Mouse (Mus musculus) adrenal gland, postnatal 25 days (tissue): ENCODE data around the gene Cask. TPM values are rescaled to one million over a fixed set of nuclear protein-coding genes. Genes with fewer than 3 reads are reported as not detected.

Experiments
- DNase-seq: peaks from one replicate; pipeline ENCODE4 v3.0.0; 2021; ENCODE audit warnings: mixed read lengths
- total RNA-seq: library from RNA; stranded (reverse); gene quantifications from 2 replicates; pipeline ENCODE4 v1.2.3, GENCODE M21; 2021

The Cask gene
- total RNA-seq, 1 experiment from 2014 or later: 40.0 TPM

GRCm38 (mm10) chrX:13518019-13518418 is 333.1 kb downstream of the Cask start:
- DNase-seq: no peak

DNA sequence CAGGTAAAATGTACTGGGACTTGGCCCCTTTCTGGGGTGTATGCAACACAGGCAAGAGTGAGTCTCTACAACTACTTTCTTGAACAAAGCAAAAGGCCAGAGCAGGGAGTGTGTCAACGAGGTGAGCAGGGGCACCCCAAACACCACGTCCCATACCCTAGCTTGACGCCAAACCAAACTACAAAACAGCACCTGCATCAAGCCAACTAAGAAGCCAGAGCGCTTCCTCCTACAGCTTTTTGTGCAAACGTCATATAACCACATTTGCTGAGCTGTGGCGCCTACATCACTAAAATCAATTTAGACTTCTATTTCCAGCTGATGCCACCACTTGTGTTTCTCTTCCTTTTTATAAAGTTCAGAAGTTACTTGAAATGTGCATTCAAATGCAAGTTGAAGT is 334.7 kb downstream of the Cask start:
- no peak for DNase-seq

GRCm38 (mm10) chrX:13513864-13514263 is 337.3 kb downstream of the Cask start:
- DNase-seq: no peak

DNA sequence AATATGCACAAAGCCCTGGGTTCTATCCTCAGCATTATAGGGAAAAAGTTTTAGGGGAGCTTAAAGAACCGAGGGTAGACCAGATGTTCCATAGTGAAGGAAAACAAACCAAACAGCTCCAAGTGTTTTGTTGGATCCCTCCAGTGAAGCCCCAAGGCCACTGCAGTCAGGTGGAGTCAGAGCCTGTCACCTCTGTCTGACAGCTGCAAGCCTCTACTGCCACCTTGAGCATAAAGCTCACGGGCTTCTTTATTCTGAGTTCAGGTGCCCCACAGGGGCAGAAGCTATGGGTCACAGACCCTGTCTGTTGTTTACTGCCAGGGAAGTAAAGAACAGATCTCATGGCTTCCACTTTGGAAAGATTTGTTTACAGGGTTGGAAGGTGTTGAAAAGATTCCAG is 338.0 kb downstream of the Cask start:
- no peak for DNase-seq

DNA sequence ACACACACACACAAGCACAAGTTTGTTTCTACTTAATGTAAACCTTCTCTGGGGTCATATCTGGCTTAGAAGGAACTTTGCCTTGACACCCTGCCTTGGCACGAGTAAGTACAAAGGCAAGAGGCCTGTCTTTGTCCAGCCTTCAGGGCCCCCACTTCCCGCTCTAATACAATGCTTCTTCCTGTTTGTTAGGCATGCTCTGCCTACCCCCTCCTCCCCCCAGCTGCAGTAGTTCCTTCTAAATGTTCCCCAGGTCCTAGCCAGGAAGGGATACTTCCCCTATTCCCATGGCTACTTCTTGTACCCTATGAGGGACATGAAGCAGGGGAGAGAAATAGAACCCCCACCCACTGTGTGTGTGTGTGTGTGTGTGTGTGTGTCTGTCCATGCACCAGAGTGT is 344.8 kb downstream of the Cask start:
- no peak for DNase-seq

GRCm38 (mm10) chrX:13504389-13504788 is 346.8 kb downstream of the Cask start:
- no peak for DNase-seq

DNA sequence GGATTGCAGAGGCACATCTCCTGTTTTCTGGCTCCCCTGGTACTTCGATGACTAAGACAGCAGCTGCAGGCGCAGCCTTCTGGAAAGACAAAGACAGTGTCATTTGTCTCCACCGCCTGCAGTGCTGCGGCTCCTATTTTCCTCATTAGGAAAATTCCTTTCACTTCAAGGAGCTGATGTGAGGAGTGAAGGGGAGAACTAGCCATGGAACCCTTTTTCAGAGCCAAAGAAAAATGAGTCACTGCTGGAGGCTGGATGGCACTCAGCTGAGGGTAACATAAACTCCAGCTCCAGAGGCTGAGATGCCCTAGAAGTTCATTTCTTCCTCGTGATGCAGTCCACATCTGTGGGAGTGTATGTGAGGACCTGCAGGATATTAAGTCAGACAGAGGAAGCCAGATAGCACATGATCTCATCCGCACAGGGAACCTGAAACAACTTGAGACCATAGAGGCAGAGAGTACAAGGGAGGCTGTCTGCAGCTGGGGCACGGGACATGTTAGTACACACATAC is 348.2 kb downstream of the Cask start:
- DNase-seq: no peak

GRCm38 (mm10) chrX:13500284-13500683 is 350.9 kb downstream of the Cask start:
- DNase-seq: no peak

- DNase-seq: no peak
Observed at GRCm38 (mm10) chrX:13494892-13495703, 356.1 kb downstream of the Cask start.

- no peak for DNase-seq
Observed at GRCm38 (mm10) chrX:13492922-13493321, 358.2 kb downstream of the Cask start.

DNA sequence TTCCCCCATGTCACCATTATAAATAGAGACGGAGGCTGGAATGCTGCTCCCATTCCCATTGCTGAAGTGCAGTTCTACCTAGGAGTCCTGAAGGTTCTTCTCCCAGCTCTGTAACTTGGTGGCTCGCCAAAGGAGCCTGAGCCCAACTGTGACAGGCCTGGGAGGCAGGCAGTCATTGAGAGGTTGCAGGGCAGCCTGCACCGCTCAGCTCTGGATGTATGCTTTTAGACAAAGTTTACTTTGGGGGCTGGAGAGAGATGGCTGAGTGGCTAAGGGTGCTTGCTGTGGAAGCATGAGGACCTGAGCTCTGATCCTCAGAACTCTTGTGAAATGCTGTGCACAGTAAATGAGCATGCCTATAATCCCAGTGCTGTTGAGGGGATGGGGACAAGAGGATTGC is 360.2 kb downstream of the Cask start:
- DNase-seq: no peak

- DNase-seq: no peak
Observed at GRCm38 (mm10) chrX:13489761-13490160, 361.4 kb downstream of the Cask start.

DNA sequence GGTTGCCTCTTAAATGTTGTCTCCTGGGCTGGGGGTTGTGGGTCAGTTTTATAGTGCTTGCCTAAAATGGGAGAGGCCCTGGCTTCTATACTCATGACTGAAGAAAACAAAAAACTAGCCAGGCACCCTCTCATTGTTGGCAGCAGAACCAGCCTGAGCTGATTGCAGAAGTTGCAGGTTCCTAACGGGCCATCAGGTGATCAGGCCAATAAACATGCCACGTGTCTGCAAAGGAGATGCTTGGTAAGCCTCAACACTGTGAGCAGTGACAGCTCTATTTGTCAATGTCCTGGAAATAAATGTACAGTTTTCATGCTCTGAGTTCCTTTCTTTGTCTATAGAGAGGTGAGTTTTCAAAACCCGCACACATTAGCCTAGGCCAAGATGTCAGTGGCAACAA is 362.2 kb downstream of the Cask start:
- DNase-seq: no peak

GRCm38 (mm10) chrX:13484447-13484846 is 366.7 kb downstream of the Cask start:
- DNase-seq: no peak

DNA sequence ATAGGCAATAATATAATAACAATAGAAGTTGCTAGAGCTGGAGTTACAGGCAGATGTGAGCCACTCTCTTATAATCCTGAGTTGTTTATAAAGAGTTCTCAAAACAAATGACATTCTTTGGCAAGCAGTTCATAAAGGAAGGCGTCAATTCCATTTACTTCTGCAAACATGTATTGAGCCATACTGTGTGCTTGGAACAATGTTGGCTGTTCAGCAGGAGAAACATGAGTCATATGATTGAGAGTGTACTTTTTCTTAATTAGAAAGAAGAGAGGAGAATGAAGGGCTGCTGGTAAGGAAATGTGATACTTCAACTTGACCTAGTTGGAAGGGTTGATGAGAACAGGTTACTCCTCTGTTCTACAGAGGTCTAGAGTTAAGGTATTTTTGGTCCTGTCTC is 368.6 kb downstream of the Cask start:
- DNase-seq: no peak

- no peak for DNase-seq
Observed at GRCm38 (mm10) chrX:13479570-13479969, 371.6 kb downstream of the Cask start.

DNA sequence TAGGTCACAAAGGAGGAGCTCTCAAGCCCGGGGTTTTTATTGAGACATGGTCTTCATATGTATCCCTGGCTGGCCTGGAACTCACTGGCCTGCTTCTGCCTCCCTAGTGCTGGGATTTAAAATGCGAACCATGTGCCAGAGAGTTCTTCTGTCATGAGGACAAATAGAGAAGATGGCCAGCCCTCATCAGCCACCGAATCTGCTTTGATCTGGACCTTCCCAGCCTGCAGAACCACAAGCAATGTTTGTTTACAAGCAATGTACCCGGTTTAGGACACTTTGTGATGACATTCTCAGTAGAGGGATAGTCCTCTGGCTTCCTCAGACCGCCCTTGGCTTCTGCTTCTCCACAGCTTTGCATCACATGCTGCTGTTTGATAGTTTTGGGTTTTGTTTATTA is 372.9 kb downstream of the Cask start:
- no peak for DNase-seq

GRCm38 (mm10) chrX:13477596-13477995 is 373.6 kb downstream of the Cask start:
- DNase-seq: no peak

DNA sequence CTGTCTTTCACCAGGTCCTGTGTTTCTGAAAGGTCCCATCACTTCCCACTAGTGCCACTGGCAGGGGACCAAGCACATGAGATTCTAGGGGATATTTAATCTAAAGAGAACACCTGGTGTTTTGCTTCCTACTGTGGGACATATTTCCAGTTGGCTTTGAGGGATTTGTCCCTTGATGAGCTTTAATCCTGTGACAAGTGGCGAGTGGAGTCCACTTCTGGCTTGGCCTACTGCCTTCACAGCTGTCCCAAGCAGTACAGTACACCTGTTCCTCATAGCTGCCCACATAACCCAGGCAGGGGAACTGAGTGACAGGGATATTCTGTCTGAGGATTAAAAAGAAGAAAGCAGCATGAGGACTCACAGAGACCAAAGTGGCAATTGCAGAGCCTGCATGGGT is 375.8 kb downstream of the Cask start:
- no peak for DNase-seq

DNA sequence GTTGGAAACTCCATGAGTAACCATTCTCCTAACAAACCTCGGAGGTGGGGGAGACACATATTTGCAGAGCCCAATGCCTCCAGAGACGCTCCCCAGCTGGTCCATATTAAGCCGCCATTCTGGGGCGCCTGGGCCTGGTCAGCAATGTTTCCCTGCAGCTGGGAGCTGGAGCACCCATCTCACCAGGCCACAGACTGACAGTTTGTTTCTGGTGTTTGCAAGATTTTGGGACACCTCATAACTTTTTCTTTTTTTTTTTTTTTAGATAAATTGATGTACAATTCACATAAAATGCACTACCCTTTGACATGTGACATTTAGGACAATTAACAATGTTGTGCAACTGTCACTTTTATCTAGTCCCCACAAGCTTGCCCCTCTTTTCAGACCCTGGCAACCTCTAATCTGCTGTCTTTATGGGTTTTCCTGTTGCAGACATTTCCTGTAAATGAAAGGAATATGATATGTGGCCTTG is 378.4 kb downstream of the Cask start:
- no peak for DNase-seq

- no peak for DNase-seq
Observed at GRCm38 (mm10) chrX:13471925-13472324, 379.2 kb downstream of the Cask start.

DNA sequence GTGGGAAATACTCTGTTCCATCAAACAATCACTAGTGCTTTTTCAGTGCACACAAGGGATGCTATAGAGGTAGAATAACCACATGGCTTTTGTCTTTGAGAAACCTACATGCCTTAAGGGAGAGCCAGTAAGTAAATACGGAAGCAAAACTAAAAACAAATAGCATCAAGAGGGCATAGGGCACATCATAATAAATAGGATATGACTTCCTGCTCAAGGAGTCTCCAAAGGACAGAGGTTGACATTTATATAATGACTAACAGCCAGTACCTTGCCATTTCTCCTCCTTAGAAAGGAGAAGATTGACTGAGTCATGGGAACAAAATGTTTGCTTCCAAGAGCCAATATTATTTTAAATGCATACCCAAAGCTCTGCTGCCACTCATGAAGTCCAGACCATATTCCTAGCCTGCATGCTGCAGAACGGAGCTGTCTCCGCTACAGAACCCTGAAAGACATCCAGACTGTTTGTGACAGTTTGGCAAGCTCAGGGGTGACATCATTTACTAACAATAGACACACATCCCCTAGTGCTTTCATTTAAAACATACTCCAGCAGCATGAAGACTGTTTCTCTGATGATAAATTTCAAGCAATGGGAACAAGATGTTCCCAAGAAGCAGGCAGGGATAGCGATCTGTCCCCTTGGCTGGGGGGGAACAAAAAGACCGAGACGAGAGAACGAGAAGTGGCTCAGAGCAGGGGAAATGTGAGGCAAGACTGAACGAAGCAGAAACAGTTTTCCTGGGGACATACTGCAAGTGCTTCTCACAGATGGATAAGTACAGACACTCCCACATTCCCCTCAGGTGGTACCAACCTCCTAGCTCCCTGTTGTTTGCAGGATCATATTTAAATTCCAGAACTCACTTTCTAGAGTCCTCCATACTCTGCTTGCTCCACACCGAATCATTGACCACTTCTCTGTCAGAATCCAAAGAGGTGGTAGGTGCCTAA is 381.7 kb downstream of the Cask start:
- DNase-seq: no peak

DNA sequence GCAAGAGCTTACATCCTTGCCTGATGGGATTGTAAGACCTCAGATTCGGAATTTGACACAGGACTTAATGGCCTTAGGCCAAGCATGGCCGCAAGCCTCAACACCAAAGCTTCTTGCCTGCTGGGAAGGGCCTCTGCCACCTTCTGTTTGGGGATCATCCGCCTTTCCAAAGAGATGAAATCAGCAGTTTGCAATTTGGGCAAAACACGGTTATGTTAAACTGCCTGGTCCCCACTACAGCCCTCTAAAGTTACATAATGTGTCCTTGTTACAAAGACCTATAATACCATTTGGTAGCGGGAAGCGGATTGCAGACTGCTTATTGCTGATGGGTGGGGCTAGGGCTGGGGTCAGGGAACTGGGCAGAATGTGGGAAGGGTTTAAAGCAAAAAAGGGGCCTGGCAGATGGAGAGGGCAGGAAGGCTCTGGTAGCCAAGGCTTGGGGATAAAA is 384.0 kb downstream of the Cask start:
- no peak for DNase-seq
